Mouse (Mus musculus) lung, embryonic 15.5 days (tissue): ENCODE data around the gene Pde4d. TPM values are rescaled to one million over a fixed set of nuclear protein-coding genes. Genes with fewer than 3 reads are reported as not detected.
A peak's percentile ranks its signal among the peaks of the same experiment; 100 is the strongest.

Experiments used
- ATAC-seq: fragments of 200-750 bp; cut with Nextera tagmentation; 2 replicates; pipeline ENCODE4 v1.8.0; 2017; ENCODE audit warnings: moderate number of reproducible peaks, borderline replicate concordance; ENCODE audit not compliant: low FRiP score, low TSS enrichment; ENCODE audit errors: extremely low read depth
- H3K27ac ChIP-seq: fragments of 300-500 bp; sonication (generic); 2 replicates; pipeline ENCODE4 v1.5.1; 2015; ENCODE audit warnings: moderate library complexity, mild to moderate bottlenecking, inconsistent platforms
- H3K27me3 ChIP-seq: fragments of 300-500 bp; sonication (generic); 2 replicates; pipeline ENCODE4 v1.6.1; 2015; ENCODE audit warnings: inconsistent platforms
- H3K36me3 ChIP-seq: fragments of 300-500 bp; sonication (generic); 2 replicates; pipeline ENCODE4 v1.6.1; 2015; ENCODE audit warnings: inconsistent platforms
- H3K4me1 ChIP-seq: fragments of 300-500 bp; sonication (generic); 2 replicates; pipeline ENCODE4 v1.6.1; 2015; ENCODE audit warnings: inconsistent platforms
- H3K4me2 ChIP-seq: fragments of 300-500 bp; sonication (generic); 2 replicates; pipeline ENCODE4 v1.6.1; 2015; ENCODE audit warnings: inconsistent platforms, mild to moderate bottlenecking, moderate library complexity
- H3K4me3 ChIP-seq: fragments of 300-500 bp; sonication (generic); 2 replicates; pipeline ENCODE4 v1.5.1; 2015; ENCODE audit warnings: mild to moderate bottlenecking, inconsistent platforms
- H3K9ac ChIP-seq: fragments of 300-500 bp; sonication (generic); 2 replicates; pipeline ENCODE4 v1.6.1; 2015; ENCODE audit warnings: inconsistent platforms
- H3K9me3 ChIP-seq: fragments of 300-500 bp; sonication (generic); 2 replicates; pipeline ENCODE4 v1.6.1; 2016; ENCODE audit warnings: inconsistent platforms
- WGBS: fragments of 180-500 bp; shearing (Covaris S2); methylation state at CpG from one replicate; pipeline ENCODE4 v1.1.7; 2015; 5-methylcytosine and 5-hydroxymethylcytosine counted together
- polyA plus RNA-seq: library from polyadenylated mRNA; unstranded; fragments of >200 nt; fragmentation: Nextera tagmentation; extraction: Ambion mirVana; gene quantifications from 2 replicates; pipeline ENCODE4 v1.2.1, GENCODE M21; 2015

Pde4d gene
- polyA plus RNA-seq, 1 experiment from 2014 or later = 18.2 TPM

DNA sequence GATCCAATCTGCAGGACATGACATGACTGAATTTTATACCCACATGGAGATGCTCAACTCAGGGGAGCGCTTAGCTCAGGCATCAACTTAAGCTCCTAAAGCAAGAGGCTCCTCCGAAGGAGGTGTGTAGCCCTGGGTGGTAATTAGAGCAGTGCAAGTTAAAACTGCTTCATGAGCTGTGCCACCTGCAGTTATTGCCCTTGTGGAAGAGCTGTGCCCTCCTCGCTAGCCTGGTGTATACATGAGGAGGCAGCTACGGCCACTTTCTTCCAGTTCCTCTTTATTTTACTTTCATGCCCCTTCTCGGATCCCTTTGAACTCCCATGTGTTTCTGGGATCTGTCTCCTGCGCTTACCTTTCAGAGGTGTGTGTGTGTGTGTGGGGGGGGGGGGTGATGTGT, 1358.3 kb downstream of the Pde4d start:
- Histone ChIP-seq H3K9ac (no peak overlapping the region), H3K4me1 (peaks cover 15% of the 10 kb centered on the region), H3K4me2 (no peak overlapping the region), H3K4me3 (no peak overlapping the region), H3K9me3 (no peaks in the 10 kb centered on the region), H3K27ac (peak overlapping the region; percentile 1; the same call in 1 of the 2 replicates), H3K36me3 (no peaks in the 10 kb centered on the region), H3K27me3 (no peaks in the 10 kb centered on the region)
- WGBS = 42% methylated on average over 6 of the region's 6 CpGs
- no peak for ATAC-seq

DNA sequence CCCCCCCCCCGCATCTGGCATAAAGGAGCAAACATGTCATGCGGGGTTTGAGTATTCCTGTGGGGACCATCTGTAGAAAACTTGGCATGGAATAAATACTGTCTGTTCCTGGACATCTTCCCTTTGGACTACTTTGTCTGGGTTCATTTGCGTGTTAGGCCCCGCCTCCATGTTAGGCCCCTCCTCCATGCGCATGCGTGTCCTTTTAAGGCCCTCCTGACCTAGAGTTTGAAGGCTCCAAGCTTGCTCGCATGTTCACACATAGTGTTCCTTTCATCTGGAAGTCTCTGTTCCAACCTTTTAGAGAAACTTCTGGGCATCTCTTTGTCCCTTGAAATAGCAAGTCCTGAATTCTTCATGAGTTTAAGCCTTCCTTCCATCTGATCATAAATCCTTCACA, 1359.2 kb downstream of the Pde4d start:
- Histone ChIP-seq H3K36me3 (no peaks in the 10 kb centered on the region), H3K27me3 (no peaks in the 10 kb centered on the region), H3K27ac (no peak overlapping the region), H3K9ac (no peak overlapping the region), H3K4me2 (no peak overlapping the region), H3K9me3 (no peaks in the 10 kb centered on the region), H3K4me3 (no peak overlapping the region), H3K4me1 (peaks cover 15% of the 10 kb centered on the region)
- no peak for ATAC-seq
- 74% methylated on average over 6 of the region's 7 CpGs for WGBS

DNA sequence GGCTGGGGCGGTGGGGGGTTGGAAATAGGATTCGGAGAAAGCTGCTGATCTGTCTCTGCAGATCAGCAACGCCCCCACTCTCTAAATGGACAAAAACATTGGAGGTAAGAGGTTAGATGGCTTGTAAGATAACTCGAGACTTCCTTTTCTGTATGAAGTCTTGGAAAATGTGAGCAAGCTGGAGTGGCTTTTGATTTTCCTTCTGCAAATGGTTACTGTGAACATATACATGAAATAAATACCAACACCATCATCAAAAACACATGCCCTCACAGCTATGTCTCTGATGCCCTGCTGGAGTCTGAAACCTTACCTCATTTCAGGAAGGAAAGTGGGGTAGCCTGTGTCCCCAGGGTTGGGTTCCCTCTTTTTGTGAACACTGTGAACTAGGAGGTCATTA, 1359.9 kb downstream of the Pde4d start:
- no peak for ATAC-seq
- H3K27ac ChIP-seq = no peak overlapping the region
- no peaks in the 10 kb centered on the region for H3K9me3 ChIP-seq
- peaks cover 15% of the 10 kb centered on the region for H3K4me1 ChIP-seq
- no peaks in the 10 kb centered on the region for H3K36me3 ChIP-seq
- H3K27me3 ChIP-seq = no peaks in the 10 kb centered on the region
- no peak overlapping the region for H3K4me3 ChIP-seq
- H3K4me2 ChIP-seq = no peak overlapping the region
- H3K9ac ChIP-seq = no peak overlapping the region
- 57% methylated on average over 4 of the region's 4 CpGs for WGBS

DNA sequence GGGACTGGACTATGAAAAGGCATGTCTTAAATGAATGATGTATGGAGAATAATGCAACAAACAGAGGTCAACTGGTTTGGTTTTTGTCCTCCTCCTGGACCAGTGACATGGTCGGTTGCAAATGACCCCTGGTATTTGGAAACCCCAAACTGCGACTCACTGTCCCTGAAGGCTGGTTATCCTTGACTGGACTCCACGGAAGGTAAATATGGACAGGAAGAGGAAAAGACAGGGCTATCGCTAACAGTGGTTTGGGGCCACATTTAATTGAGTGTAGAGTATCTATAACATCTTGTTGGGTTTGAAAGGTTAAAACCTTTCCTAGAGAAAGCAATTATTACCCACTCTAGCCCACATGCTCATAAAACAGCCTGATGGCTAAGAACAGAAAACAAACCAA, 1364.2 kb downstream of the Pde4d start:
- no peak overlapping the region for H3K9ac ChIP-seq
- H3K27ac ChIP-seq = no peak overlapping the region
- no peaks in the 10 kb centered on the region for H3K9me3 ChIP-seq
- H3K4me2 ChIP-seq = no peak overlapping the region
- no peaks in the 10 kb centered on the region for H3K27me3 ChIP-seq
- H3K36me3 ChIP-seq = no peaks in the 10 kb centered on the region
- H3K4me1 ChIP-seq = no peaks in the 10 kb centered on the region
- no peak for ATAC-seq
- 84% methylated on average over 4 of the region's 4 CpGs for WGBS
- H3K4me3 ChIP-seq = no peak overlapping the region

DNA sequence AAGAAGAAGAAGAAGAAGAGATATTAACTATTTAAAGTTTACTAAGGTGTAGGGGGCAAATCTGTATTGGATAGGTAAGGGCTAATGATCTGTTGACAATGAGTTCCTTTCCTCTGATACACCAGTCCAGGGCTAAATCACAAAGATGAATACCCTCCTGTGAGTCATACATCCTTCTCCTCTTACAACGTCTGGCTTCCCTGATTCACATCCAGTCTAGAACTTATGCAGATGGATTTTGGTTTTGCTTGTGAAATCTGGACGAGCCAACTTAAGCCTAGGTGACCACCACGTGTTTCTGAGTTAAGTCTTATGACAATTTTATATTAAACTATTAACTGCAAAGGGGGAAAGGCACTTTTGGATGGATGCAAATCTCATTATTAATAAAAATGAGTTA, 1369.3 kb downstream of the Pde4d start:
- H3K36me3 ChIP-seq = no peaks in the 10 kb centered on the region
- no peak for ATAC-seq
- no peak overlapping the region for H3K4me3 ChIP-seq
- no peaks in the 10 kb centered on the region for H3K27me3 ChIP-seq
- no peak overlapping the region for H3K27ac ChIP-seq
- no peaks in the 10 kb centered on the region for H3K9me3 ChIP-seq
- H3K4me2 ChIP-seq = no peak overlapping the region
- H3K4me1 ChIP-seq = peaks cover 26% of the 10 kb centered on the region
- no peak overlapping the region for H3K9ac ChIP-seq
- WGBS = 71% methylated on average over 3 of the region's 3 CpGs

DNA sequence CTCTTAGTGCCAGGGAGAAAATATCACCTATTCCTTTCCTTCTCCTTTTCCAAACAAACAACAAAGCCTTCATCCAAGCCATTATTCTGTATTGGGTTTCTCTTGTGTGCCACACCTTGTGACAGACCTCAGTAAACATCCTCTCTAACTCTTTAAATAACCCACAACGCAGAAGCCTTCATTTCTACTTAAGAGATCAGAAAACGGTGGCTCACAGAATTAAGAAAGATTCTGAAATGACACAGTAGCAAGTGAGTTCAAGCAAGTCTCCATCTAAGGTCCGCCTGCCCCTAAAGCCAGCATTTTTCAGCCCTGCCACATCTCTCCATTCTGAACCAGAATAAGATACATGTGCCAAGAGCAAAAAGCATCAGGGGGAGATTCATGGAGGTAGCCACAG, 1370.4 kb downstream of the Pde4d start:
- Histone ChIP-seq H3K9ac (no peak overlapping the region), H3K4me2 (no peak overlapping the region), H3K36me3 (no peaks in the 10 kb centered on the region), H3K27ac (no peak overlapping the region), H3K4me3 (no peak overlapping the region), H3K4me1 (peaks cover 34% of the 10 kb centered on the region), H3K27me3 (no peaks in the 10 kb centered on the region), H3K9me3 (no peaks in the 10 kb centered on the region)
- 28% methylated on average over 3 of the region's 3 CpGs for WGBS
- no peak for ATAC-seq

DNA sequence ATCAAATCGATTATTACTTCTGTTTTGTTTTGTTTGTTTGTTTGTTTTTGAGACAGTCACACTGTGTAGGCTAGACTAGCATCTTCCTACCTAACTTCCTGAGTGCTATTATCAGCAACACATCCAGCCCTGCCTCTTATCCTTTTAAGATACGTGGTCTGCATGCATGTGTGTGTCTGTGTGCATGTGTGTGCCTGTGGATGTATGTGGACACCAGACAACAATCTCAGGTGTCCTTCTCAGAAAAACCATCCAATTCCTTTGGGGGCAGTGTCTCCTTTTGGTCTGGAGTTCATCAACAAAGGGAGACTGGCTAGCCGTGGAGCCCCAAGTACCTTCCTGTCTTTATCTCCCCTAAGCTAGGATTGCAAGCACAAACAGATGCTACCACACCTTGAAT, 1371.1 kb downstream of the Pde4d start:
- Histone ChIP-seq H3K4me3 (no peak overlapping the region), H3K27ac (no peak overlapping the region), H3K9me3 (no peaks in the 10 kb centered on the region), H3K27me3 (no peaks in the 10 kb centered on the region), H3K9ac (no peak overlapping the region), H3K4me2 (no peak overlapping the region), H3K36me3 (no peaks in the 10 kb centered on the region), H3K4me1 (peaks cover 34% of the 10 kb centered on the region)
- ATAC-seq = no peak
- 61% methylated on average over 3 of the region's 3 CpGs for WGBS

DNA sequence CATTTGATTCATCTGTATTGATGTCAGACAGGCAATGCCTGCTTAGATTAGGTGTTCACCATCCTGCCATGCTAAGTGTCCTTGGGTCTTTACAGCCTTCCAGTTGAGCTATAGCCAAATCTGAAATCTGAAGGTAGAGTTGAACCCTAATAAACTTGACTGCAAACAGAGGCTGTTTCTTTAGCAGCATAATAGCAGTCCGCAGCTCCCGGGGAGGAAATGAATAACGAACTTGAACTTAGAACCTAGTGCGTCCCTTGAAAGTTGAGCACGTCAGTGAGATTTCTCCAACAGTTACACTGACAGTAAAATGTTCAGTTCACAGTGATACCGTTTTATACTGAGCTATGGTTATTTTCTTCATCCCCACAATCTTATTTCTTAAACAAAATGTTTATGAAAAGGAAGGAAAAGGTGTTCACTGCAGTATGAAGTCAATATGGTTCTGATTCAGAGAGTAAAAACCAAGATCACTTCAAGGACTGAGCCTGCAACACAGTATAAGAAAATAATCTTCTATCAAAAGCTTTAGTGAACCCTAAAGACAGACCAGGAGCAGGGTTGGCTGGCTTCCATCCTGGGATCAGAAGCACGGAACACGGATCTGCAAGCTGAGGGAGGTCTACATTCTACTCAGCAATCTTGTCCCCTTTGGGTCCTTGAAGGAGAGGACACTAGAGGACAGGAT, 1372.1 kb downstream of the Pde4d start:
- ATAC-seq = no peak; the same call in 1 of the 2 replicates
- 3% methylated on average over 8 of the region's 8 CpGs for WGBS
- peak overlapping the region; percentile 91 for H3K27ac ChIP-seq

DNA sequence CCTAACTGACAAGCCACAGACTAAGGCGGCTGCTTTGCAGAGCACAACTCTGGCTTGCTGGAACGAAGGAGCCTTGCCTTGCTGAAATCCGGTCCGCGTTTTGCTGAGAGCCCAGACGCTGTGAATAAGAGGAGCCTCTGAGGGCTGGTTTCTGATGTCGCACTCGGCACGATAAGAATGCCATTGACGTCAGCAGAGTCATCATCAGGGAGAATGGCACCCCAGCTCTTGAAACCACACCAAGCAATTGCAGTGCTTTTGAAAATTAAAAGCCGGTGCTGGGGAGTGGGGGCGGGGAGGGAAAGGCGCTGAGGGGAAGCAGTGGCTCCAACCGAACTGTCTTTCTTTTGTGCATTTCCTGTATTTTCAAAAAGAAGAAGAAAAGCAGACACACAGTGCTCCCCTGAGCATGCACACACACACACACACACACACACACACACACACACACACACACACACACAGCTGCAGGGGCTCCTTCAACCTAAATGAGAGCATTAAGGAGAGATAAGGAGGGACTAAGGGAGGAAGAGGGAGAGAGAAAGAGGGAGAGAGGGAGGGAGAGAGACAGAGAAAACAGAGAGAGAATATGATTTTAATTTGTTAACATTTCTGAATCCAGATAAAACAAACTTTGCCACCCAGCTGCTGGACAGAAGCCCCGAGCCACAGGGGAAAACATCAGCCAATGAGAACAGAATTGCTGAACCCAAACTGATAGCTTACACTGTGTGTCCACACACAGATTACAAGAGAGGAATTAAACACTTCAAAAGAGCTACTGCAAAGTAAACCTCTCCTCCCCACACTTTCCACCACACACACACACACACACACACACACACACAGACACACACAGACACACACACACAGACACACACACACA, 1372.9 kb downstream of the Pde4d start:
- H3K4me2 ChIP-seq = peak overlapping the region; percentile 53
- H3K4me3 ChIP-seq = peak overlapping the region; percentile 34
- H3K9ac ChIP-seq = peak overlapping the region; percentile 25
- H3K36me3 ChIP-seq = no peaks in the 10 kb centered on the region
- no peaks in the 10 kb centered on the region for H3K27me3 ChIP-seq
- ATAC-seq = peak; percentile 96
- peaks cover 34% of the 10 kb centered on the region for H3K4me1 ChIP-seq
- 0% methylated on average over 15 of the region's 15 CpGs for WGBS
- no peaks in the 10 kb centered on the region for H3K9me3 ChIP-seq
- H3K27ac ChIP-seq = peak overlapping the region; percentile 91

More for the DNA sequence above, 1372.1 kb downstream of the Pde4d start:
- Histone ChIP-seq H3K36me3 (no peaks in the 10 kb centered on the region), H3K4me3 (peak overlapping the region; percentile 34), H3K9me3 (no peaks in the 10 kb centered on the region), H3K4me1 (peaks cover 34% of the 10 kb centered on the region), H3K27me3 (no peaks in the 10 kb centered on the region), H3K9ac (peak overlapping the region; percentile 25), H3K4me2 (peak overlapping the region; percentile 53)

DNA sequence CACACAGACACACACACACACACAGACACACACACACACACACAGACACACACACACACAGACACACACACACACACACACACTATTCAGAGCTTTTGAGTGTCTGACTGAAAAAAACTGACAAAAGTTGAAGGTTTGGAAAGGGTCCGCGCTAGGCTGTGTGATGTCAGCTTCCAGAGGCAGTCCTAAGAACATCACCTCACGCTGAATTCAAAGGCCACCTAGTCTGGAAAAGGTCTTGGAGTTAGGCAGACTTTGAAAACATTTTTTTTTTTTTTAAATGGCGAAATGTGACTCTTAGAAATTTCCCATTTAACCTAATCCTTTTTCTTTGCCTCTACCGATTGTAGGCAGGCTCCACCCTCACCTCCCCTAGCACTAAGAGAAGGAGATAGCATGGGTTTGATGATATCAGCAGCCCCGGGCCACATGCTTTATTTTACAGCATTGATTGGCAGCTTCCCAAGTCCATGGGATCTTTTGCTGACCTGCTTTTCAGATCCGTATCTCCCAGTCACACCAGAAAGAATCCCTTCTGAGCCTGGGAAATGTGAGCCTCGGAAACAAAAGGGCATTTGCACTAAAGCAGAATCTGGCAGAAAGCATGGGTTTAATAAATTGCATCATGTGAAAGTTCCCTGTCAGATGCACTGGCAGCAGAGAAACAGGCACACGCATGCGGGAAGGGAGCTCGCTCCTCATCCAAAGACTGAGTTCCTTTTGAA, 1373.7 kb downstream of the Pde4d start:
- WGBS = 12% methylated on average over 11 of the region's 11 CpGs
- 0 out of 2 replicates have a peak overlapping the region, but pooled peaks have one; percentile 1 for H3K9ac ChIP-seq
- H3K4me2 ChIP-seq = peak overlapping the region; percentile 53
- peak overlapping the region; percentile 91 for H3K27ac ChIP-seq
- H3K36me3 ChIP-seq = no peaks in the 10 kb centered on the region
- peaks cover 34% of the 10 kb centered on the region for H3K4me1 ChIP-seq
- H3K27me3 ChIP-seq = no peaks in the 10 kb centered on the region
- no peaks in the 10 kb centered on the region for H3K9me3 ChIP-seq
- ATAC-seq = no peak
- no peak overlapping the region for H3K4me3 ChIP-seq

DNA sequence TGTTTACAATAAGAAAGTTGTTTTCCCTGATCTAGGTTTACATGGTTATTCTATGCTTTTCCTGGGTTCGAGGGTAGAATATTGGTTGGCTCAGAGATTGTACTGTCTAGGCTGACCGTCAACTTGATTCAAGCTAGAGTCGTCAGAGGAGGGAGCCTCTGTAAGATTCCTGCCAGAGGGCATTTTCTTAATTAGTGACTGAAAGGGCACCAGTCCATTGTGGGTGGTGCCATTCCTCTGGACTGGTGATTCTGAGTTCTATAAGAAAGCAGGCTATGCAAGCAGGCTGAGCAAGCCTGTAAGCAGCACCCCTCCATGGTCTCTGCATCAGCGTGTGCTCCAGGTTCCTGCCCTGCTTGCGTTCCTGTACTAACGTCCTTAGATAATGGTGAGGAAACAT, 1376.1 kb downstream of the Pde4d start:
- Histone ChIP-seq H3K4me2 (no peak overlapping the region), H3K27ac (no peak overlapping the region), H3K27me3 (no peaks in the 10 kb centered on the region), H3K36me3 (no peaks in the 10 kb centered on the region), H3K9ac (no peak overlapping the region), H3K4me1 (peaks cover 33% of the 10 kb centered on the region), H3K9me3 (no peaks in the 10 kb centered on the region), H3K4me3 (no peak overlapping the region)
- no peak for ATAC-seq
- WGBS = 85% methylated on average over 6 of the region's 6 CpGs

DNA sequence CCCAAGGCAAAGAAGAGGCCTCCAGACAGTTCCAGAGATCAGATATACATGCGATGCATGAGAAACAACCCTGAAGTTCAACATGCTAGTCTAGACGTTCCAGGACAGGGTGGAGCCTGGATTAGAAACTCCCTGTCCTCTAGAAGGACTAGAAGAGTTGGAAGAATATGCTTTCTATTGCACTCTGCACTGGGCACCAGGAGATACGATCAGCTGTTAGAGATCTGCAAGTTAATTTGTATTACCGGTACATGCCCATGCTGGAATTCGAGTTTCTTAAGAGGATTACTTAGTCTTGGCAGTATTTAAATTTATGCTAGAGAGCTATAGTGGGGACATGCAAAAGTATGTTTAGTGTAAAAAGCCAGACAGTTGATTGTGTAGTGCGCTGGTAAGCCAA, 1377.6 kb downstream of the Pde4d start:
- ATAC-seq = no peak
- Histone ChIP-seq H3K9ac (no peak overlapping the region), H3K27me3 (no peaks in the 10 kb centered on the region), H3K4me1 (peaks cover 21% of the 10 kb centered on the region), H3K9me3 (no peaks in the 10 kb centered on the region), H3K4me3 (no peak overlapping the region), H3K4me2 (no peak overlapping the region), H3K36me3 (no peaks in the 10 kb centered on the region), H3K27ac (no peak overlapping the region)
- WGBS = 82% methylated on average over 6 of the region's 6 CpGs
